8 mouse cellular contexts compared by ENCODE assay signal in the genomic region with DNA sequence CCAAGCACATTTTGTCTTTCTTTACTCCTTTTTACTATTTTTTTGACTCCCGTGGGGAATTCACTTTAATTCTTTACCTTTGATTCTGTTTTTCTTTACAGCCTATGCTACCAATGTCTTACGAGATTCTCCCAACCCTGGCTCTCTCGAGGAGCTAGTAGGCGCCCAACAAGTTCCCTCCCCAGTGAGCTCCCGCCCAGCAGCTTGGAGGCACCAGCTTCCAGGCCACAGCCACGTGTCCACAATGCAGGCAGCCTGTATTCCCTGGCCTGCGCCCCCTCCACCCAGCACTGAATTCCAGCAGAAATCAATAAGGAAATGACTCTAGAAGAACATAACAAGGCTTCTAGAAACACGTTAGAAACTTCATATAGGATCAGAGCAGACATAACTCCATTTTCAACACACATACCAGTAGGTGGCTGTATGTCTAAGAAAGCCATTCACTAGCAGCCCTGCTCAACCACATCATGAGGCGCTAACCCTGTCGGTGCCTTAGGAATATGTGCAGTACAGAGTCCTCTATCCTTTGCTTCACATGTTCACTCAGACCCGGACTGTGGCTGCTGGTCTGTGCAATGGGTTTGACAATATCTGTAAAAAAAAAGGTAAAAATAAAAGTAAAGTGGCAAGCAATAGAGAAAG. TPM values are rescaled to one million over a fixed set of nuclear protein-coding genes. Genes with fewer than 3 reads are reported as not detected.
DNase-seq lines count a peak whose midpoint lies in the region; ATAC-seq and TF ChIP-seq lines count a peak whose summit lies in the region.

No protein-coding gene starts in this region.

- ATAC-seq in intestine, embryonic 16.5 days: peak; percentile 36

- no peak overlapping the region for H3K4me3 ChIP-seq in intestine, embryonic 16.5 days (ENCODE audit: low read length)
- H3K4me3 ChIP-seq in lung, adult 2 months (replicated peaks; ENCODE audit: extremely low read depth, low read depth, low read length): no peak overlapping the region

- peaks cover 18% of the 10 kb centered on the region for H3K4me1 ChIP-seq in intestine, embryonic 16.5 days (ENCODE audit: control insufficient read depth, insufficient read depth, low read length)
- H3K4me1 ChIP-seq in lung, adult 2 months (ENCODE audit: control insufficient read depth, insufficient read depth, low read length): peaks cover 7% of the 10 kb centered on the region

- intact Hi-C loops in gastrocnemius, postnatal 36 days (cut with DNase I): no loop called here

- peak overlapping the region; percentile 9; the same call in 1 of the 2 replicates for H3K27ac ChIP-seq in intestine, embryonic 16.5 days (ENCODE audit: low read length)

- WGBS in intestine, embryonic 16.5 days: 26% methylated on average over 11 of the region's 11 CpGs
- WGBS in lung, adult 2 months: 38% methylated on average over 11 of the region's 11 CpGs

- 0 out of 2 replicates have a peak, but pooled peaks cover 2% of the 10 kb centered on the region for H3K36me3 ChIP-seq in intestine, embryonic 16.5 days (ENCODE audit: control insufficient read depth, insufficient read depth, low read length)

- peak overlapping the region; percentile 98; the same call in 1 of the 2 replicates for H3K9ac ChIP-seq in intestine, embryonic 16.5 days (ENCODE audit: low read depth, low read length)

- no peaks in the 10 kb centered on the region for H3K9me3 ChIP-seq in intestine, embryonic 16.5 days (ENCODE audit: control insufficient read depth, low read length)

- no peak for TF ChIP-seq POLR2A in lung, adult 2 months (IDR thresholded peaks at IDR 0.05; ENCODE audit: borderline replicate concordance, extremely low read depth, low read depth, low read length)

- H3K4me2 ChIP-seq in intestine, embryonic 16.5 days (ENCODE audit: low read depth, low read length): peak overlapping the region; percentile 72

- no peak for TF ChIP-seq CTCF in lung, adult 2 months (IDR thresholded peaks at IDR 0.05; ENCODE audit: insufficient read depth, low read length)

- H3K27me3 ChIP-seq in intestine, embryonic 16.5 days (replicated peaks; ENCODE audit: control insufficient read depth, insufficient read depth, low read length): no peaks in the 10 kb centered on the region

- DNase-seq in layer of hippocampus, postnatal 10 days (ENCODE audit: low spot score in 2 of 2): peak; percentile 16 to 36
- DNase-seq in layer of hippocampus, postnatal 25 days (ENCODE audit: extremely low spot score in 1 of 2, low spot score in 1 of 2): no peak
- peak; percentile 61 for DNase-seq in brain, adult 2 months (ENCODE audit: low read depth, low spot score)
- peak; percentile 23 to 29 for DNase-seq in gastrocnemius, postnatal 36 days
- DNase-seq in lung, adult 2 months: peak; percentile 23
- DNase-seq in retina, embryonic 14.5 days (ENCODE audit: low spot score): peak; percentile 17
- DNase-seq in spleen, adult 18-20 months: no peak

RNA-seq across cellular contexts. Expression of a gene that starts 1.0 kb away (rescaled TPM):
- total RNA-seq in layer of hippocampus, postnatal 10 days (2021): 10 to 100 TPM; 47.9 to 52.1 TPM
- total RNA-seq in layer of hippocampus, postnatal 25 days (2021): 10 to 100 TPM; 40.9 to 52.6 TPM
- total RNA-seq in gastrocnemius, postnatal 36 days (2021): 10 to 100 TPM; 49.0 to 62.6 TPM
- polyA plus RNA-seq in intestine, embryonic 16.5 days (2015; fragmentation: Nextera tagmentation; extraction: Ambion mirVana): 32.5 and 33.2 TPM in 2 replicates
- polyA plus RNA-seq in lung, adult 2 months (2012; rRNA removed): 17.5 and 24.6 TPM in 2 replicates

Comparison
In these comparisons a context has a peak if more than half of its experiments do, and no peak if none do; other contexts are left out.
1. DNase-seq: peak in layer of hippocampus, postnatal 10 days (2 of 2), brain, adult 2 months (single experiment), gastrocnemius, postnatal 36 days (2 of 2), lung, adult 2 months (single experiment) and retina, embryonic 14.5 days (single experiment); none in layer of hippocampus, postnatal 25 days (0 of 2) and spleen, adult 18-20 months (0 of 2).